Mouse (Mus musculus): Measurements from ENCODE around the gene Pou6f1.
A peak's percentile ranks its signal among the peaks of the same experiment; 100 is the strongest.
"Not testable (repeated sequence)": the region's sequence is repeated elsewhere in the genome, so short reads cannot be mapped to it uniquely, and the experiment has no call there.

Pou6f1 gene

DNA sequence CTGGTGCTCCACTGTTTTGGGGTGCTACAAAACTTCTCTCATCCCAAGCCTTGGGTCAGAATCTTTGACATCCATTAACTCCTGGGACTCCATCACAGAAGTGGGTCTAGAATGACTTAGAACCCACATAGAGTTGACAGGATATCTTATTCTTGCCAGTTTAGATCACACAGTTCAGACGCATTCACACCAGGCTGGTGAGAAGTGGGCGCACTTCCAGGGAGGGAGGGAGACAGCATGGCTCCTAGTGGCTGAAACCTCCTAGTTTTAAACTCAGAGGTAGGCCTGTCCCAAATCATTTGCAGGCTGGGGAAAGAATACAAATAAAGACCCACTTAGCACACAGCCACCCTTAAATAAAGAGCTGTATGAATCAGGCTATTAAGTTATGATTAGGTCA is 25.4 kb downstream of the Pou6f1 start:
- DNase-seq, result no peak

DNA sequence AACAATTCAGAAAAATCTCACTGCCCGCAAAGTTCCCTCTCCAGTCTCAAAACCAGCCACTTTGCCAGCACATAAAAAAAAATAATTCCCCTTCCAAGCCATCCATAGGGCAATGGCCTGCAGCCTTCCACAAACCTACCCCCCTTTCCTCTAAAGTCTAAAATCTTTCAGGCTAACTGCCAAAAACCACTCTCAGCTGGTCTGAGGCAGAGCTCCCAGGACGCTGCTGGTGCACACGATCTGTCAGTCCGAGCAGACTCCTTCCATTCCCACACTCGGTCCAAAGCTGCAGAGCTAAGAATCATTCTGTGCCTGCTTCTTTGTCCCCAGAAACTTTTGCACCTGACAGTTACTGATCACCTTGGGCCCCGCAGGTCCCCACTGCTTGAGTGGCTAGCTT is 25.8 kb downstream of the Pou6f1 start:
- no peak for DNase-seq

DNA sequence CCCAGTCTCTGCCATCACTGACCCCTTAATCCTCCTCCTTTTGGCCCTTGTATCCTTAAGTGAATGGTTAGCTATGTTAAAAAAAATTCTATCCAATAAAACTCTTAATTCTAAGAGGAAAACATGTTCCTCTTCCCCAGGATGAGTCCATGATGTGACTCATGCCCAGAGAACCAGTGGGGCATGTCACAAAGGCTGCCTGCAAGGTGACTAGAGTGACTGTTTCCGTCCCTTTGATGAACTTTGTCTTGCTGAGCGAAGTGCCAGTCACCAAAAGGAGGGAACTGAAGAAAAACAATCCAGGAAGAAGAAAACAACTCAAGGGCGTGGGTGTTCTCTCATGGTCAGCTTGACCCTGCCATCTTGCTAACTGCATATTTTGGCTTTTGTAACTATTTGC is 30.5 kb downstream of the Pou6f1 start:
- no peak for DNase-seq

DNA sequence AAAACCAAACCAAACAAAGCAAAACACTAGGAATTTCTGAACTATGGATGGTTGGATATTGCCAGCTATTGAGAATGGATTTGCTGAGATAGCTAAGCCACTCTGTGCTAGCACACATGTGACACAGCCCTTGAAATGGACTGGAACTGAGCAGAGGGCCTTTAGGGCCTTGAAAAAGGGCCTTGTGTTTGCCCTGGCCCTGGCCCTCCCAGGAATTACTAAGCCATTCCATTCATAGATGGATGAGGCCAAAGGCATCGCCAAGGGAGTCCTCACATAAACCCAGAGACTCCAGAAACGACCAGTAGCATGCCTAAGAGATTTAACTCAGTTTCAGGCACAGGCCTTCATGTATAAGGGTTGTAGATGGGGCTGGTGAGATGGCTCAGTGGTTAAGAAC is 33.3 kb downstream of the Pou6f1 start:
- no peak for DNase-seq

DNA sequence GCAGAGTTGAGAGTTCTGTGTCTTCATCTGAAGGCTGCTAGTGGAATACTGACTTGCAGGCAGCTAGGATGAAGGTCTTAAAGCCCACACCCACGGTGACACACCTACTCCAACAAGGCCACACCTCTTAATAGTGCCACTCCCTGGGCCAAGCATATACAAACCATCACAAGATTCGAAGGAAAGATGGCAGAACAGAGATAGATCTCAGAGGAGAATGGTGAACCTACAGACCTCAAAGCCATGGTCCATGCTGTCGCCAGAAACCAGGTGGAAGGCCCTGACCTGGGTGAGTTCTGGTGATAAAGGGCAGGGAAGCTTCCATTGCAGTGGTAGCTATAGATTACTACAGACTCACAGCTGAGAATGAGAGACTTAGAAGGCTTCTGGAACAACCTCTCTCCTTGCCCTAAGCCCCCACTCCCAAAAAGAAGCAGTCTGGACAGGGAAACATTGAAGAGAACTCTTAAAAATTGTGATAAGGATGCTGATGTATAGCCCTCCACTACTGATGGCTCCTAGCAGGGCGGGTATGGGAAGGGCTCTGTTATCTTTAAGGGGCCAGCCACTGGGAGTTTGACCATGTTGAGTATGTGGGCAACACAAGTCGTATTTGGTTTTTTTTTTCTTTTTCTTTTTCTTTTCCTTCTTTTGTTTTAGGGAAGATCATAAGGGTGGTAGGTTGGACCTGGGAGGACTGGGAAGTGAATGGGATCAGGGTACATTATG is 41.9 kb downstream of the Pou6f1 start:
- no peak for DNase-seq

DNA sequence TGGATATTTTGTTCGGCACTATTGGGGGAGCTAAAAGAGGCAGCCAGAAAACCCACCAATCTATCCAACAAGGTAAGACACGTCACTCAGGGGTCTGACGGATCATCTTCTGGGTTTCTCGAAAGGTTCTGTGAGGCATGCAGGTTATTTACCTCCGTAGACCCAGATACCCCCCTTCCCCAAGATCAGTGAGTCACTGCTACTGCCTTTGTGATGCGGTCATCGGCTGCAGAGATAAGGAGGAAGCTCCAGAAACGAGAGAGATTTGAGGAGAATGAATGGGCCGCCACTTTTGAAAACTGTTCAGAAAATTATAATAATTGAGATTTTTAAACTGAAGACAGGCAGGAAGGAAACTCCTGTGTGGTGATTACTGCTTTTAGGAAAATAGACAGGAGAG is 43.4 kb downstream of the Pou6f1 start:
- no peak for DNase-seq

DNA sequence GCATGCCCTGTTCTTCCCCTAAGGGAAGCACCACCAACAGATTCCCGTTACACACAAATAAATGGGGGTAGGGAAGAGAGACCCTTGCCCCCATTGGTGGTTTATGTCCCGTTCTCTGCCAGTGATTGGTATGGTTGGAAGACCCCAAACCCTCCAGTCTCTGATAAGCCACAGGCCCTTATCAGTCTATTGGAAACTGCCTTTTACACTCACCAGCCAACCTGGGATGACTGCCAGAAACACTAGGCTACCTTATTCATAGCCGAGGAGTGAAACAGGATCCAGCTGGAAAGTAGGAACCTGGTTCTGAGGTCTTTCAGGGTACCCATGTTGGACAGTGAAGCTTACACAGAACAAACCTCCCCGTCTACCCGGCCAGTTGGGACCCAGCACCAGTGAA is 43.8 kb downstream of the Pou6f1 start:
- no peak for DNase-seq

DNA sequence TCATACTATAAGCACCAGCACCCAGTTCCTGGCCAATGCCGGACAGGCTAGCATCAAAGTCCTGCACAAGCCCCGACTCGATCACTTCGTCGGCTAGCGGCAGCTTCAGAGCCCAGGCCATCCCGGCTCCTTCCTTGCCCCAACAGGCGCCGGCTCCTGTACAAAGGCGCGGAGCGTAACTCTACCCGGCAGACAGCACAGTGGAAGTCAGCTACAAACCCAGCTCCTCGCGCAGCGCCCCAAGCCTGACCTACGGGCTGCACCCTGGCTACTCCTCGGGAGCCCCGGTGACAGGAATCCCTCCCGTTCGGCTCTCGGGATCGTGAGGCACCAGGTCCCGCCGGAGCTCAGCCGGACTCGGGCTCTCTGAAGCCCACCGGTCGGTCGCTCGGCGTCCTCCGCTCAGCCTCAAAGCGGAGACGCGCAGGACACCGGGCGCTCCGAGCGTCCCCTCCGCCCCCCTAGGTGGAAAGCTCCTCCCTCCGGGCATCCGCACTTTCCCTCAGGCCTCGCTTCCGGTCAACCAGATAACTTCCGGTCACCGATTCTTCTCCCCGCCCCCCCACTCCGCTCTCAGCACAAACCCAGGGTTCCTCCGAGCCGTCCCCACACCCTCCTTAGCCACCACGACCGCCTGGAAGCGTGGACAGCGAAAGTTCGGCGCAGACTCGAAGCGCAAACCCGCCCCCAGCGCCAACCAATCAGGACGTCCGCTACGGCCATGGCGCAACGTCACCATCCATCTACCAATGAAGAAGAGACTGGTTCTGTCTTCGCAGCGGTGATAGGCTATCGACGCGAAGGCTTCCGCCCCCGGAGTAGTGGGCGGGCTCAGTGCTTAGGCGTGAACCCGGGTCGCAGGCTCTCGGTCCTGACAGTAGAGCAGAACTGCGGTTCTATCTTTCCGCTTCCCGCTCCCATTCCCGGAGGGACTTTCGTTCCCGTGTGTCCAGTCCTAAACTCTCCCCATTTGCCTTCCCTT is 48.2 kb downstream of the Pou6f1 start, which contains the start of gene Tfcp2:
Gene Tfcp2, minus strand, starts transcription at position 683 of the 982 bp plus-strand sequence.
- peak; percentile 99 for DNase-seq

DNA sequence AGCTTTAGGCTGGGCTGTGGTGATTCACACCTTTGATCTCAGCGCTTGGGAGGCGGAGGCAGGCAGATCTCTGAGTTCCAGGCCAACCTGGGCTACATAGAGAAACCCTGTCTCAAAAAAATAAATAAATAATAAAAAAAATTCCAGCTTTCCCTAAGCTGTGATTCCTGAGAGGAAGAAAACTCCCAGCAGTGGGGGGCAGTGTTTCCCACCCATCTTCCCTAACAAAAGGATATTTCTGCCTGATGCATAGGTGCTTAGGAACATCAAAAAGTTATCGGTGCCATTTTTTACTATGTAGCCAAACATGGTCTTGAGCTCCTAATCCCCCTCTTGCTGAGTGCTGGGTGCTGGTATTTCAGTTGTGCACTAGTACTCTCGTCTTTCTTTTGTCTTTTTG is 49.5 kb downstream of the Pou6f1 start:
- peak; percentile 13 for DNase-seq

DNA sequence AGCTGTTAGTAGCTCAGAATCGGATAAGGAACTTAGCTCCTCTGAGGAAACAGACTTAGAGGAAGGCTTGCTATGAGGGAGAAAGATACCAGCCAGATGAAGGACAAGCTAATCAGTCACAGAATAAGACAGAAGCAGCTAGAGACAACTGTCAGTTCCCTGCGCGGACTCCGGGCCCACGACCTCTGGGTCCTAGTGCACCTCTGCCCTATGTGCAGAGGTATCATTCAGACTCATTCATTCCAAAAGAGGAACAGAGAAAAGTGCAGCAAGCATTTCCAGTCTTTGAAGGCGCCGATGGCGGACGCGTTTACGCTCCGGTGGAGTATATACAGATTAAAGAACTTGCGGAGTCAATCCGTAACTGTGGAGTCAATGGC is 56.1 kb downstream of the Pou6f1 start:
- DNase-seq, result not testable (repeated sequence)

DNA sequence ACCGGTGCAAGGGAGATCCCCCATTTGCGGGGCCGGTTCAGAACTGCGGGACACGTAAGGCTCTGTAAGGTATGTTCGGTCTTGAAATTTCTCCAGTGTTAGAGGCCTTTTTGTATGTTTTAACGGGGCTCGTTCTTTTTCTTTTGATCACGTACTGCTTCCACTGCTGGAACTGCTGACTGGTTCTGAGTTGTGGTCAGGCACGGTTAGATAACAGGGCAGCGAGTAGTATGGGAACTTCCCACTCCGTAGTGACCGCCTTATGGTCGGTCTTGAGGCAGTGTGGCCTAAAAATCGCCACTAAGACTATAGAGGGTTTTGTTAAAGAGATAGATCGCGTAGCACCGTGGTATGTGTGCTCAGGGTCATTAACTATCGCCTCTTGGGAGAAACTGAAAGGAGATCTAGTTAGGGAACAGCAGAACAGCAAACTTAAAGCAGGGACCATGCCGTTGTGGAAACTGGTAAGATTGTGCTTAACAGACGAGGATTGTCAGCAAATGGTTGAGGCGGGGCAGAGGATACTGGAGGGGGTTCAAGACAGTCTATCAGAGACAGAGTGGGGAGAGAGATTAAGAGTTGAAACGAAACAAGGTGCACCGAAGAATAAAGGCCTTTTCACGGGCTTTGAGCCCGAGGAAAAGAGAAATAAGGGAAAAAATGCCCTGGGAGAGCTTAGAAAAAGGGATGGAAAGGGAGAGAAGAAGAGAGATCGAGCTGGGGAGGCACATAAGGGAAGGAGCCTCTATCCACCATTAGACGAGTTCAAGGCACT is 56.7 kb downstream of the Pou6f1 start:
- DNase-seq, result not testable (repeated sequence)

DNA sequence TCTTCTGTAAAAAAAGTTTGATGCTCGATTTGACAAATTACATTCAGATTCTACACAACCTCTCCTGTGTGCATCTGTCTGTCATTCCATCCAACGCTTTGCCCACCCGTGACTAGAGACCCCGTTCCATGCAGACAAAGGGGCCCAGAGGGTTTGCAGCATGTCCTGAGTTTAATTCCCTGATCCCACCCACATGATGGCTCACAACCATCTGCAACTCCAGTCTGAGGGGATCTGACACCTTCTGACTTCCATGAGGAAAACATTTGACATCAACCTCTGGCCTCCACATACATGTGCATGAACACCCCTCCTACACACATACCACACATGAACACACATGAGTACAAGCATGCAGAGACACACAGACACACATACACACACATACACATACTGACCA is 58.4 kb downstream of the Pou6f1 start:
- no peak for DNase-seq

DNA sequence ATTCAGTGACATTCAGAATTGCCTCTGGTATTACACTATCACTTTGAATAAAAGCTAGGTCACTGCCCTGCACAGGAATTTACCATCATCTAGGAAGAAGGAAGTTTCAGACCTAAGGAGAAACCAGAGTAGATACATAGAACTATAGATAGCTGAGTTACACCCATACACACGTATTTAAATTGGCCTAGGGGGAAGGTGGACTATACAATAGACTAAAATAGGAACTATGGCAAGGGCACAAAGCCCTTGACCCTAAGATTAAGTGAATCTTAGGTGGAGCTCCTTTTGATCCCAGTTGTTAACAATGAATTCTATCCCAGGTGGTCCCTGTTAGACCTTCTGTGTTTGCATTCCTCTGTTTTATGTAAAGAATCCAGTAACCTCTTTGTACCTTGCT is 58.8 kb downstream of the Pou6f1 start:
- DNase-seq, result not testable (repeated sequence)

DNA sequence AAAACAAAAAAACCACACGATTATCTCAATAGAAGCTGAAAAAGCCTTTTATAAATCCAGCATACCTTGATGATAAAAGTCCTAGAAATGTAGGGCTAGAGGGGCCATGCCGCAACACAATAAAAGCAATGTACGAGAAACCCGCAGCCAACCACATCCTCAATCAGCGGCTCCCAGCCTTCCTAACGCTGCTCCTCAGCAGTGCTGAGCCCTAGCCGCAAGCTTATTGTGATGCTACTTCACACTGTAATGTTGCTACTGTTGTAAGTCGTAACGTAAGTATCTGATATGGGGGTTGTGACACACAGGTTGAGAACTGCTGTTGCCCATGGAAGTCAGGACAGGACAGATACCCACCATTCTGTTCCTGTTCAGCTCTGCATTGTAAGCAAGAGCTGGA is 60.4 kb downstream of the Pou6f1 start:
- no peak for DNase-seq

DNA sequence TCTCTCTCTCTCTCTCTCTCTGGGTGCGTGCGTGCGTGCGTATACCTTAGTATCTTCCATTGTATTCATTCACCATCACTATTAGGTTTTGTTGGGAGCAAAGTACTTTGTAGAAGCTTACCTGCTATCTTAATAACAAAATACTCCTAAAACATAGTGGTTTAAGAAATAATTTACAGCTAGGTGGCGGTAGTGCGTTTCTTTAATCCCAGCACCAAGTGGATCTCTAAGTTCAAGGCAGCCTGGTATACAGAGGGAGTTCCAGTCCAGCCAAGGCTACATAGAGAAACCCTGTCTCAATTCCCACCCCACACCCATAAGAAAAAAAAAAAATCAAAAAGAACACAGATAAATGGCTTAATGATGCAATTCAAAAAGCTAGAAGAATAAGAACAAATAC is 61.9 kb downstream of the Pou6f1 start:
- DNase-seq, result peak; percentile 14

DNA sequence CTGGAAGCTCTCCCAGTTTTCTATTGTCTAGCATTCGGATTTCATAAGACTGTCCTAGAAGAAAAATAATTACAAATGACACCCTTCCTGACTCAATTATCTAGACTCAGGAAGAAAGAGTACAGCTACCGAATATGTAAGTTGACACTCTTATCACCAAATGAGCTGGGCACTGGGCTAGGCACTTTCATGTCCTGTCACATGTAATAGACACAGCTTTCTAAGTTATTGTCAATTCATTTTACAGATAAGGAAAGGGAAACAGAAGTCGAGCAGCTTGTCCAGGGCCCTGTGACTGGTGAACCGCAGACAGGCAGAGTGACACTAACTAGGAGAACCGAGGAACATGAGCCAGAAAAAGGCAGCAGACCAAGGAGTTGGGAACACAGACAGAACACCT is 71.9 kb downstream of the Pou6f1 start:
- DNase-seq, result no peak

DNA sequence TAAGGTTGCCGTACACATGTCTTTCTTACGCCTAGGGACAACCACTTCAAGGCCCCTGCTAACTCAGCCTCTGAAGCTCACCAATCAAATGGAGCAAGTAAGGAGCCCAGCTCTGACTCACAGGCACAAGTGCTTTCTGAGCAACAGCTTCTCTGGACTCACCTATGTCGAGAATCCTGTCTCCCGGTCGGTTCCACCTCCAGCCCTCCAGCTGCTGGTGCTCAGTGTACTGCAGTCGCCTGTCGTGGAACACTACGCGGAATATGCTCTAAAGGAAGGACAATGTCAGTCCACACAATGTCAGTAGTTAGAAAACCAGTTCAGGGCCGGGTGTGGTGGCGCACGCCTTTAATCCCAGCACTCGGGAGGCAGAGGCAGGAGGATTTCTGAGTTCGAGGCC is 74.4 kb downstream of the Pou6f1 start:
- no peak for DNase-seq

Measured in cerebellum, adult 8-10 months (tissue).